Mouse (Mus musculus) intestine, embryonic 15.5 days (tissue): ENCODE results near the gene Tnip1. TPM values are rescaled to one million over a fixed set of nuclear protein-coding genes. Genes with fewer than 3 reads are reported as not detected.
A peak's percentile ranks its signal among the peaks of the same experiment; 100 is the strongest.

Source experiments
- ATAC-seq: fragments of 200-750 bp; cut with Nextera tagmentation; 2 replicates; pipeline ENCODE4 v1.8.0; 2017; ENCODE audit warnings: moderate TSS enrichment, moderate library complexity
- H3K27ac ChIP-seq: fragments of 300-500 bp; sonication (generic); 2 replicates; pipeline ENCODE4 v1.5.1; 2015; ENCODE audit warnings: mild to moderate bottlenecking, inconsistent platforms
- H3K27me3 ChIP-seq: fragments of 300-500 bp; sonication (generic); replicated peaks from 2 replicates; pipeline ENCODE4 v1.6.1; 2015; ENCODE audit warnings: inconsistent platforms
- H3K36me3 ChIP-seq: fragments of 300-500 bp; sonication (generic); 2 replicates; pipeline ENCODE4 v1.6.1; 2015; ENCODE audit warnings: inconsistent platforms
- H3K4me1 ChIP-seq: fragments of 300-500 bp; sonication (generic); replicated peaks from 2 replicates; pipeline ENCODE4 v1.6.1; 2015; ENCODE audit warnings: inconsistent platforms
- H3K4me2 ChIP-seq: fragments of 300-500 bp; sonication (generic); replicated peaks from 2 replicates; pipeline ENCODE4 v1.6.1; 2015; ENCODE audit warnings: mild to moderate bottlenecking, inconsistent platforms
- H3K4me3 ChIP-seq: fragments of 300-500 bp; sonication (generic); replicated peaks from 2 replicates; pipeline ENCODE4 v1.5.1; 2015; ENCODE audit warnings: inconsistent platforms
- H3K9ac ChIP-seq: fragments of 300-500 bp; sonication (generic); 2 replicates; pipeline ENCODE4 v1.6.1; 2015; ENCODE audit warnings: inconsistent platforms
- H3K9me3 ChIP-seq: fragments of 300-500 bp; sonication (generic); 2 replicates; pipeline ENCODE4 v1.6.1; 2016; ENCODE audit warnings: inconsistent platforms
- whole genome bisulfite sequencing: fragments of 180-500 bp; shearing (Covaris S2); methylation state at CpG from one replicate; pipeline ENCODE4 v1.1.7; 2015; 5-methylcytosine and 5-hydroxymethylcytosine counted together
- polyA plus RNA-seq: library from polyadenylated mRNA; unstranded; fragments of >200 nt; fragmentation: Nextera tagmentation; extraction: Ambion mirVana; gene quantifications from 2 replicates; pipeline ENCODE4 v1.2.1, GENCODE M21; 2015

The Tnip1 gene
- polyA plus RNA-seq, result 22.7 and 24.5 TPM in 2 replicates

- H3K4me3 ChIP-seq, result peak within 1 kb of the TSS; percentile 6; the same call in 1 of the 2 replicates
- no peaks in the 10 kb centered on the region for H3K27me3 ChIP-seq
- ATAC-seq, result peak; percentile 54
- peak within 1 kb of the TSS; percentile 48 for H3K4me2 ChIP-seq
- H3K9me3 ChIP-seq, result no peaks in the 10 kb centered on the region
- WGBS, result 13% methylated on average over 6 of the region's 6 CpGs
- H3K36me3 ChIP-seq, result no peaks in the 10 kb centered on the region
- H3K9ac ChIP-seq, result peak within 1 kb of the TSS; percentile 21; the same call in 1 of the 2 replicates
- H3K4me1 ChIP-seq, result peaks cover 19% of the 10 kb centered on the region
- H3K27ac ChIP-seq, result peak within 1 kb of the TSS; percentile 57
Measured at GRCm38 (mm10) chr11:54962810-54963209, at the start of gene Tnip1. Gene Tnip1, minus strand, starts transcription at chr11:54962917.

GRCm38 (mm10) chr11:55011440-55011839 lies 48.7 kb upstream of the Tnip1 start:
- Histone ChIP-seq H3K4me2 (no peak overlapping the region), H3K4me1 (0 out of 2 replicates have a peak, but pooled peaks cover 6% of the 10 kb centered on the region), H3K27me3 (no peaks in the 10 kb centered on the region), H3K9ac (no peak overlapping the region), H3K4me3 (no peak overlapping the region), H3K9me3 (no peaks in the 10 kb centered on the region), H3K36me3 (peaks cover 40% of the 10 kb centered on the region), H3K27ac (no peak overlapping the region)
- ATAC-seq, result no peak
- WGBS, result 93% methylated on average over 3 of the region's 3 CpGs

DNA sequence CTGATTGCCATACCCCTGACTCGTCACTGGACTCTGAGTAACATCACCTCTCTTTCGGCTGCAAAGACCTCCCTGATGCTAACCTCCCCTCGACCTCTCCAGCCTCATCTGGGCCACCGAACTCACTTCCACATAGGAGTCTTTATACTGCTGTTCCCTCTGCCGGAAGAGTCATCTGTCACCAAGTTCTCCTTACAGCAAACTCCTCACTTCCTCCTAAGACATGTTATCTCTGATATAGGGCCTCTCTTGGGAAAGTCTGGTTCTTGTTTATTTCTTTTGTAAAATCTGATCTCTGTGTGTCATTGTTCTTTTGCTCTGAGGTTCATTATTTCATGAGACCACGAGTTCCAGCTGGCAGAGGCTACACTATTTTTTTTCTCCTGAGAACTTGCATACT lies 45.5 kb upstream of the Tnip1 start:
- Histone ChIP-seq H3K27me3 (no peaks in the 10 kb centered on the region), H3K36me3 (peaks cover 41% of the 10 kb centered on the region), H3K27ac (no peak overlapping the region), H3K4me2 (no peak overlapping the region), H3K4me1 (no peaks in the 10 kb centered on the region), H3K4me3 (no peak overlapping the region), H3K9me3 (no peaks in the 10 kb centered on the region), H3K9ac (no peak overlapping the region)
- 72% methylated on average over 6 of the region's 6 CpGs for WGBS
- no peak for ATAC-seq

GRCm38 (mm10) chr11:55005684-55006083 lies 43.0 kb upstream of the Tnip1 start:
- no peak overlapping the region for H3K27ac ChIP-seq
- no peak for ATAC-seq
- H3K27me3 ChIP-seq, result no peaks in the 10 kb centered on the region
- H3K9ac ChIP-seq, result no peak overlapping the region
- no peaks in the 10 kb centered on the region for H3K4me1 ChIP-seq
- H3K36me3 ChIP-seq, result peaks cover 50% of the 10 kb centered on the region
- no peak overlapping the region for H3K4me3 ChIP-seq
- H3K9me3 ChIP-seq, result no peaks in the 10 kb centered on the region
- 82% methylated on average over 5 of the region's 5 CpGs for WGBS
- no peak overlapping the region for H3K4me2 ChIP-seq

- Histone ChIP-seq H3K27me3 (no peaks in the 10 kb centered on the region), H3K36me3 (peaks cover 48% of the 10 kb centered on the region), H3K27ac (no peak overlapping the region), H3K4me3 (no peak overlapping the region), H3K4me2 (no peak overlapping the region), H3K9me3 (no peaks in the 10 kb centered on the region), H3K9ac (no peak overlapping the region), H3K4me1 (no peaks in the 10 kb centered on the region)
- WGBS, result 83% methylated on average over 7 of the region's 7 CpGs
- ATAC-seq, result no peak
Measured at GRCm38 (mm10) chr11:55004970-55005502, 42.3 kb upstream of the Tnip1 start.

GRCm38 (mm10) chr11:54998708-54999107 lies 36.0 kb upstream of the Tnip1 start:
- Histone ChIP-seq H3K4me2 (no peak overlapping the region), H3K9ac (no peak overlapping the region)
- 69% methylated on average over 2 of the region's 2 CpGs for WGBS

DNA sequence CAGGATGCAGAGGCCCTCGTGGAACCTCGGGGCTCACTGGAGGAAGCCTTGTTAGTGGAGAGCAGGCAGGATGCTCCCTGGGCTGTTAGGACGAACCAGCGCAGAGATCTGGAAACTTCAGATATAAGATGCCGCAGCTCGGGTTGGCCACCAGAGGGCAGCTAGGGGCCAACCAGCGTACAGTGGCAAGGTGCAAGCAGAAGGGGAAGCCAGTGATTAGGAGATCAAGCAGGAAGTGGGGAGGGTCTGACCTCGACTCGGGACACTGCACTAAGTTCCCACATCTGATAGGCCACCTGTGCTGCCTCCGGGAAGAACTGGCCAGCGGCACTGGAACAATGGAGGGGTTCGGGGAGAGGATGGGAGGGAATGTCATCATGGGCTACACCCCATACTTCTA lies 35.6 kb upstream of the Tnip1 start:
- H3K27ac ChIP-seq, result no peak overlapping the region
- no peak overlapping the region for H3K4me3 ChIP-seq
- no peaks in the 10 kb centered on the region for H3K4me1 ChIP-seq
- no peaks in the 10 kb centered on the region for H3K9me3 ChIP-seq
- no peak overlapping the region for H3K4me2 ChIP-seq
- H3K36me3 ChIP-seq, result peaks cover 50% of the 10 kb centered on the region
- H3K27me3 ChIP-seq, result no peaks in the 10 kb centered on the region
- ATAC-seq, result peak; percentile 75
- no peak overlapping the region for H3K9ac ChIP-seq
- 4% methylated on average over 12 of the region's 12 CpGs for WGBS

More at GRCm38 (mm10) chr11:54998708-54999107, 36.0 kb upstream of the Tnip1 start:
- no peaks in the 10 kb centered on the region for H3K27me3 ChIP-seq
- H3K4me1 ChIP-seq, result no peaks in the 10 kb centered on the region
- H3K36me3 ChIP-seq, result peaks cover 55% of the 10 kb centered on the region
- no peak overlapping the region for H3K4me3 ChIP-seq
- ATAC-seq, result no peak
- H3K9me3 ChIP-seq, result no peaks in the 10 kb centered on the region
- no peak overlapping the region for H3K27ac ChIP-seq

DNA sequence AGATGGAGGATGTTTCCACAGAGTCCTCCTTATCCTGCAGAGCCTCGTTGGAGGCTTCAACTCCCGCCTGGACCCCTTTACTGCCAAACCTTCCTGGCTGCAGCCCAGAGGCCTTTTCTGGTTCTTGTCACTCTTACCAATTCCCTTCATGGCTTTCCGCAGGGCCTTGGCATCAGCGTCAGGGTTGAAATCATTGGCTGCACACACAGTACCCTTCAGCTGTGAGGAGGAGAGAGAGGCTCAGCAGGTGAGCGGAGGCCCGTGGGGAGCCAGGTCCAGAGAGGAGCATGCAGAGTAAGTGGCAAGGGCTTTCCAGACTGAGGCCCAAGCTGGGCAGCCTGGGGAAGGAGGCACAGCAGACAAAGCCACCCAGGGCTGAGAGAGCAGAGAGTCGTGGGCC lies 33.5 kb upstream of the Tnip1 start:
- Histone ChIP-seq H3K36me3 (peaks cover 37% of the 10 kb centered on the region), H3K27me3 (no peaks in the 10 kb centered on the region), H3K4me1 (no peaks in the 10 kb centered on the region), H3K4me3 (no peak overlapping the region), H3K27ac (no peak overlapping the region), H3K9me3 (no peaks in the 10 kb centered on the region), H3K9ac (no peak overlapping the region), H3K4me2 (no peak overlapping the region)
- no peak; the same call in 1 of the 2 replicates for ATAC-seq
- 67% methylated on average over 7 of the region's 7 CpGs for WGBS

- Histone ChIP-seq H3K36me3 (peaks cover 30% of the 10 kb centered on the region), H3K4me2 (no peak overlapping the region)
Measured at GRCm38 (mm10) chr11:54989920-54990319, 27.2 kb upstream of the Tnip1 start.

GRCm38 (mm10) chr11:54988754-54989349 lies 26.1 kb upstream of the Tnip1 start:
- no peaks in the 10 kb centered on the region for H3K4me1 ChIP-seq
- no peak overlapping the region for H3K4me3 ChIP-seq
- 0 out of 2 replicates have a peak overlapping the region, but pooled peaks have one; percentile 17 for H3K27ac ChIP-seq
- no peaks in the 10 kb centered on the region for H3K9me3 ChIP-seq
- H3K36me3 ChIP-seq, result peaks cover 24% of the 10 kb centered on the region
- no peak overlapping the region for H3K9ac ChIP-seq
- H3K4me2 ChIP-seq, result no peak overlapping the region
- no peaks in the 10 kb centered on the region for H3K27me3 ChIP-seq
- ATAC-seq, result no peak
- WGBS, result 69% methylated on average over 8 of the region's 8 CpGs

More at GRCm38 (mm10) chr11:54989920-54990319, 27.2 kb upstream of the Tnip1 start:
- H3K27me3 ChIP-seq, result no peaks in the 10 kb centered on the region
- no peak for ATAC-seq
- H3K9me3 ChIP-seq, result no peaks in the 10 kb centered on the region
- no peak overlapping the region for H3K4me3 ChIP-seq
- H3K27ac ChIP-seq, result no peak overlapping the region
- no peak overlapping the region for H3K9ac ChIP-seq
- H3K4me1 ChIP-seq, result no peaks in the 10 kb centered on the region

GRCm38 (mm10) chr11:54987974-54988373 lies 25.3 kb upstream of the Tnip1 start:
- 81% methylated on average over 1 of the region's 1 CpGs for WGBS
- Histone ChIP-seq H3K4me3 (no peak overlapping the region), H3K9ac (no peak overlapping the region), H3K27ac (no peak overlapping the region), H3K36me3 (peaks cover 31% of the 10 kb centered on the region), H3K4me1 (no peaks in the 10 kb centered on the region), H3K27me3 (no peaks in the 10 kb centered on the region), H3K4me2 (no peak overlapping the region), H3K9me3 (no peaks in the 10 kb centered on the region)
- no peak for ATAC-seq

GRCm38 (mm10) chr11:54985086-54985485 lies 22.4 kb upstream of the Tnip1 start:
- no peaks in the 10 kb centered on the region for H3K9me3 ChIP-seq
- no peak overlapping the region for H3K4me2 ChIP-seq
- no peak overlapping the region for H3K9ac ChIP-seq
- WGBS, result 66% methylated on average over 3 of the region's 3 CpGs
- no peaks in the 10 kb centered on the region for H3K4me1 ChIP-seq
- H3K4me3 ChIP-seq, result no peak overlapping the region
- H3K27me3 ChIP-seq, result no peaks in the 10 kb centered on the region
- peaks cover 40% of the 10 kb centered on the region for H3K36me3 ChIP-seq
- ATAC-seq, result 0 out of 2 replicates have a peak, but pooled peaks have one; percentile 6
- H3K27ac ChIP-seq, result no peak overlapping the region

DNA sequence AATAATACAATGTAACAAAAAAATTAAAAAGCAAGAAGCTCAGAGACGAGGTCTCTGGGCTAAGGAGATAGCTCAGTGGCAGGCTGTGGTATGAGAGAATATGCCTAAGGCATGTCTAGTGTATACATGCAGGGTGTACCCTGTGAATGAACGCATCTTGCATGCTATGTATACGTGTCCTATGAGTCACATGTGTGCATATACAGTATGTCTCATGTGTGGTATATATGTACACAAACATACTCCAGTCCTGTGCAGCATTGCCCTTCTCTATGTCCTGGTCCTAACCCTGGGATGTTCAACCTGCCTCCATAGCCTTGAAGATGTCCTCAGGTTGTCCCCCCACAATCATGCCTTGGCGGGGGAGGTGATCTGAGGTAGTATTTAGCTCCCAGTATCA lies 21.9 kb upstream of the Tnip1 start:
- Histone ChIP-seq H3K4me3 (no peak overlapping the region), H3K9ac (no peak overlapping the region), H3K4me1 (no peaks in the 10 kb centered on the region), H3K9me3 (no peaks in the 10 kb centered on the region), H3K27me3 (no peaks in the 10 kb centered on the region), H3K4me2 (no peak overlapping the region), H3K36me3 (peaks cover 40% of the 10 kb centered on the region), H3K27ac (no peak overlapping the region)
- ATAC-seq, result 0 out of 2 replicates have a peak, but pooled peaks have one; percentile 8
- WGBS, result 64% methylated on average over 4 of the region's 4 CpGs
